Mouse (Mus musculus) cerebellum, postnatal 14 days (tissue): ENCODE data around the gene Ccdc189.

Source experiments
- DNase-seq, 2 experiments: peaks; one replicate each; pipeline ENCODE4 v3.0.0; 2021; ENCODE audit warnings: mixed read lengths in 2 of 2

The Ccdc189 gene

GRCm38 (mm10) chr7:127591108-127591507 is 2.7 kb upstream of the Ccdc189 start:
- peak in 1 of 2 experiments; percentile 32 for DNase-seq

- DNase-seq: no peak
Measured at GRCm38 (mm10) chr7:127589637-127590036, 1.2 kb upstream of the Ccdc189 start.

GRCm38 (mm10) chr7:127588901-127589300 is 506 bp upstream of the Ccdc189 start:
- DNase-seq: peak in 1 of 2 experiments; percentile 60

GRCm38 (mm10) chr7:127587196-127587595 is 1.2 kb downstream of the Ccdc189 start:
- DNase-seq: no peak

- no peak for DNase-seq
Measured at GRCm38 (mm10) chr7:127586149-127586548, 2.2 kb downstream of the Ccdc189 start.

- no peak for DNase-seq
Measured at GRCm38 (mm10) chr7:127585031-127585430, 3.4 kb downstream of the Ccdc189 start.

GRCm38 (mm10) chr7:127583260-127583659 is 5.1 kb downstream of the Ccdc189 start:
- no peak for DNase-seq

GRCm38 (mm10) chr7:127574115-127574514 is 14.3 kb downstream of the Ccdc189 start:
- DNase-seq: no peak

- peak; percentile 59 to 70 for DNase-seq
Measured at GRCm38 (mm10) chr7:127573503-127574008, 14.8 kb downstream of the Ccdc189 start.

- peak; percentile 90 to 91 for DNase-seq
Measured at GRCm38 (mm10) chr7:127572895-127573471, 15.4 kb downstream of the Ccdc189 start, which contains the start of gene Phkg2. TSS of gene Phkg2 (plus strand) at chr7:127573340.

- DNase-seq: peak; percentile 96 to 98
Measured at GRCm38 (mm10) chr7:127564381-127565150, 23.8 kb downstream of the Ccdc189 start.

GRCm38 (mm10) chr7:127561340-127561858 is 27.0 kb downstream of the Ccdc189 start, which contains the start of gene Tmem265:
TSS of gene Tmem265 (plus strand) at chr7:127561390.
- peak; percentile 43 to 56 for DNase-seq

GRCm38 (mm10) chr7:127560580-127560979 is 27.8 kb downstream of the Ccdc189 start:
- DNase-seq: no peak

- no peak for DNase-seq
Measured at GRCm38 (mm10) chr7:127551558-127551957, 36.8 kb downstream of the Ccdc189 start.

- peak; percentile 92 to 95 for DNase-seq
Measured at GRCm38 (mm10) chr7:127549116-127549835, 39.1 kb downstream of the Ccdc189 start.

- peak; percentile 40 to 44 for DNase-seq
Measured at GRCm38 (mm10) chr7:127541671-127542070, 46.7 kb downstream of the Ccdc189 start.
